Mouse (Mus musculus) cortical plate, adult 2 months (tissue): ENCODE results near the gene Itpr1.

Experiments used
- CTCF ChIP-seq: fragments of 200-500 bp; IDR thresholded peaks from 2 replicates; pipeline ENCODE4 v1.5.1; 2011; ENCODE audit warnings: mild to moderate bottlenecking, control low read depth, low read length; ENCODE audit not compliant: insufficient read depth; ENCODE audit errors: extremely low read depth
- POLR2A ChIP-seq: fragments of 200-500 bp; IDR thresholded peaks from 2 replicates; pipeline ENCODE4 v1.6.1; 2011; ENCODE audit warnings: mild to moderate bottlenecking, low read length, control low read depth; ENCODE audit not compliant: insufficient read depth; ENCODE audit errors: extremely low read depth

GRCm38 (mm10) chr6:108307770-108308169 lies 94.9 kb downstream of the Itpr1 start:
- TF ChIP-seq CTCF (no peak), POLR2A (no peak)
